Mouse (Mus musculus) brown adipose tissue, adult 24 weeks (tissue): ENCODE results near the gene D1Ertd622e. TPM values are rescaled to one million over a fixed set of nuclear protein-coding genes. Genes with fewer than 3 reads are reported as not detected.

Experiments used
- H3K27ac ChIP-seq: fragments of 200-500 bp; replicated peaks from 2 replicates; pipeline ENCODE4 v1.5.1; 2012; ENCODE audit warnings: low read depth, mild to moderate bottlenecking, low read length
- H3K4me1 ChIP-seq: fragments of 200-500 bp; 2 replicates; pipeline ENCODE4 v1.6.1; 2012; ENCODE audit warnings: low read length, mixed read lengths; ENCODE audit not compliant: control insufficient read depth, insufficient read depth, insufficient read length
- H3K4me3 ChIP-seq: fragments of 200-500 bp; 2 replicates; pipeline ENCODE4 v1.5.1; 2012; ENCODE audit warnings: low read depth, mild to moderate bottlenecking, low read length, moderate library complexity; ENCODE audit not compliant: insufficient read depth
- polyA plus RNA-seq: library from polyadenylated mRNA; stranded (reverse); fragments of >200 nt; gene quantifications from 2 replicates; pipeline ENCODE4 v1.2.4, GENCODE M21; 2012; ENCODE audit not compliant: missing spikeins, insufficient read depth, insufficient read length

D1Ertd622e gene
- polyA plus RNA-seq, 1 experiment = 4.9 TPM

DNA sequence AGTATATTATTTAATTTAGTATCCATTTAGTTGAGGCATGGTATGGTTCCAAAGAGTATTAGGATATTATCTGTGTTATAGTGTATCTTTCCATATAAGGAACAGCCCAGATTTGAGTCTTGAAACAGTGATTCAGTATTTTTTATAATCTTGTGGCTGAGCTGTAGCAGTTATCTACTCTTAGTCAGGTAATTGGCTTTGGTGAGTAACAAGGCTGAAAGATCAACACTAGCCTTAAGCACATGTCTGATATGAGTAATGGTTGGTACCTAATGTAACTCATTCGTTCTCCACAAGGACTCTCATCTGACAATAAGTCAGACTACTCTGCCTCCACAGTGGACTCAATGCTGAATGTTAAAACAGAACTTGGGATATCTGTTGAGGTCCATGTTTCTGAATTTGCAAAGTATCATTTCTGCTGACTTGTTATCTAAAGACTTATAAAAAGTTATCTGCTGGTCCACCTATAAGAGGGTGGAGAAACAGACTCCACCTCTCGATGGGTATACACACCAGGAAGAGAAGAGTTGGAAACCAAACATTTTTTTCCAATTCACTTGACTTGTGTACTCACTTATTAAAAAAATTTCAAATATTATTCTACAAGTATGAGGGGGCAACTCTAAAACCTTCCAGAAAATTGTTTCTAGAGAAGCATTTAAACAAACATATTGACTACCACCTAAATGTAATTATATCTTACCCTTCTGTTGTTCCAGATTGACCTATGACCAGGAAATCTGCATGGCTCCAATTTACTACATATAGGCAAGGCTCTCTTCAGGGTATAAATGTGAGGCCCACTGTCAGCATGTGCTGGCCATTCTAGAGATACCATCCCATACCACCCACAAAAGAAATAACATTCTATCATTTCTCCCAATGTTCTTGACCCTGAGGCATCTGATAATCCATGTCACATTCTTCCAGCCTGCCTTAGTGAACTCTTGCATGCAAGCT lies 84.5 kb downstream of the D1Ertd622e start:
- Histone ChIP-seq H3K27ac (no peak overlapping the region), H3K4me3 (no peak overlapping the region), H3K4me1 (no peaks in the 10 kb centered on the region)

DNA sequence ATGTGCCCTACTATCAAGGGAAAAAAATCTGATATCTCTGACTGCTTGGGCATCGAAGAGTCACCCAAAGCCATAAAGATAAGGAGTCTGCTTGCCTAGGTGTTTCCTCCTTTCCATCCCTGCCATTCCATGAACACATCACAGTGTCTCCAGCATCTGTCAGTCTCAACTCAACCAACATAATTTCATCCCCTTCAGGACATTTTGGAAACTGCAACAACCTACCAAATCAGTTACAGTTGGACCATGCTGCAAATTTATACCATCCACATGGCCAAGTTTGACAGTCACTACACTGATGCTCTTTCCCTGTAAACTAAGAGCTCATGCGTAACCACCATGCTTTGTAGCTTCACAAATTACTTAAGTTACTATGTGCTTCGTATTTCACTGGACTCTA lies 85.3 kb downstream of the D1Ertd622e start:
- H3K4me3 ChIP-seq = no peak overlapping the region
- H3K27ac ChIP-seq = no peak overlapping the region
- no peaks in the 10 kb centered on the region for H3K4me1 ChIP-seq

DNA sequence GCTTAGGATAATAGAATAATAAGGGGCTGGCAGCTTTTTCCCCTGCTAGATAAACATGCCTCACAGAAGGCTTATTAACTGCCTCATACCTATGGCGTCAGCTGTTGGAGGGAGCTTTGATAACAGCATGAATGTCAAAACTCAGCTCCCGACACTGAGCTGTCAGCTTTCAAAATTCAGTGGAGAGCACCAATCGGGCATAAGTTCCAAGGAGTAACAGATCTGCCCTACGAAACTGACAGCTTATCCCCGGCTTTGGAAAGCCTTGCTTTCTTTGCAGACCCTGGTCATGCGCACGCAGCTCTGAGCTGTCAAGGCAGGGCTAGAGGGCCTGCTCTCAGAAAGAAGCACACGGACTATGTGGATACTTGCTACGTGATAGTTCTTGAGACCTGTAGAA lies 91.1 kb downstream of the D1Ertd622e start:
- Histone ChIP-seq H3K4me1 (no peaks in the 10 kb centered on the region), H3K4me3 (no peak overlapping the region), H3K27ac (no peak overlapping the region)

DNA sequence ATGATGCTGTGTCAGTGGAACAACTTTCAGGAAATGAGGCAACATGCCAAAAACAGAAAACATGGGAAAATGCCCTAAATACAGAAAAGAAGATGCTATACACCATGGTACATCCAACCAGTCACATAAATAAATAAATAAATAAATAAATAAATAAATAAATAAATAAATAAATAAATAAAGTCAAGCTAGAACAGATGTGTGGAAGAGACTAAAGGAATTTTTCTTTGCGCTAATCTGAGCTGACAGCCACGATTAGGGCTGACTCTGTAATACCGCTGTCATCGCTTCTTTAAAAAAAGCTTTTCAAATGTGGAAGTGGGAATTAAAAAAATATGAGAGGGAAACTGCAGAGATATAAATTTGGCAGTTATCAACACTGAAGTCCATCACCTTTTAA lies 93.9 kb downstream of the D1Ertd622e start:
- no peaks in the 10 kb centered on the region for H3K4me1 ChIP-seq
- H3K4me3 ChIP-seq = no peak overlapping the region
- H3K27ac ChIP-seq = no peak overlapping the region

DNA sequence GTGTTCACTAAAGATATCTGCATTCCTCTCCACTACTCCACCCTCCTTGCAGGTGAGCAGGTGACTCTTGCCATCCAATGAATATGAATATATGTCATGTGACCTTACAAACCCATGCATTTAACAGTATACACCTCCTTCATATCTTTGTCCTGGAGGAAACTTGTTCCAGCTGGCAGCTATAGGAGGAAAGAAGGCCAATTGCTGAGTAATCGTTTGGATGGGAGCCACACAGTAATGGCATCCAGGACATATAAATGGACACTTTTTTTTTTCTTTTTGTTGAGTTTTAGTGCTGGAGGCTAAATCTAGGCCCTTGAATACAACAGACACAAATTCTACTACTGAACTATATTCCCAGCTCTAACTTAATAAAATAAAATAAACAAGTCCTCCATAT lies 97.2 kb downstream of the D1Ertd622e start:
- H3K27ac ChIP-seq = no peak overlapping the region
- H3K4me3 ChIP-seq = no peak overlapping the region
- no peaks in the 10 kb centered on the region for H3K4me1 ChIP-seq

DNA sequence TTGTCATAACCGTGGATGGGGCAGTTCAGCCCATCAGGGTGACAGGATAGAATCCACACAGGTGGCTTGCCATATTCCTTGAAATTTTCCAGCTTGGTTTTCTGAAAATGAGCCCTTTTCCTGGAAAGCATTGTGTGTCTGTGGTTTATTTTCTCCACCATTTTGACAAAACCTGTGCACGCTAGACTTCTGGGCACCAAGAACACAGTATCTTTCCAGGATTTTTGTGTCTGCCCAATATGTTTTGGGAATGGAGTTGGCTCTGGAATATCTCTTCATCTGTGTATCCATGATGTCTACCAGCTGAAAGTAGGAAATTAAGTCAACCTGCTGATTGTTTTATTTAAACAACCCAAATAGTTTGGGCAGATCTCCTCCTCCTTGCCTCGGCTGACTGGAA lies 99.0 kb downstream of the D1Ertd622e start:
- Histone ChIP-seq H3K4me1 (no peaks in the 10 kb centered on the region), H3K27ac (no peak overlapping the region), H3K4me3 (no peak overlapping the region)

Other genes starting within 250 kb of the D1Ertd622e start
- 9.3 and 14.2 TPM in 2 replicates for gene Gin1, start 108.1 kb upstream of the D1Ertd622e start, polyA plus RNA-seq
- 2.3 and 6.8 TPM in 2 replicates for gene Ppip5k2, start 108.3 kb upstream of the D1Ertd622e start, polyA plus RNA-seq